Mouse (Mus musculus): ENCODE data around the gene Batf. TPM values are rescaled to one million over a fixed set of nuclear protein-coding genes. Genes with fewer than 3 reads are reported as not detected.
"Not testable (repeated sequence)": the region's sequence is repeated elsewhere in the genome, so short reads cannot be mapped to it uniquely, and the experiment has no call there.

The Batf gene
- total RNA-seq, 2 experiments from 2014 or later, result 0.93 to 1.1 TPM

DNA sequence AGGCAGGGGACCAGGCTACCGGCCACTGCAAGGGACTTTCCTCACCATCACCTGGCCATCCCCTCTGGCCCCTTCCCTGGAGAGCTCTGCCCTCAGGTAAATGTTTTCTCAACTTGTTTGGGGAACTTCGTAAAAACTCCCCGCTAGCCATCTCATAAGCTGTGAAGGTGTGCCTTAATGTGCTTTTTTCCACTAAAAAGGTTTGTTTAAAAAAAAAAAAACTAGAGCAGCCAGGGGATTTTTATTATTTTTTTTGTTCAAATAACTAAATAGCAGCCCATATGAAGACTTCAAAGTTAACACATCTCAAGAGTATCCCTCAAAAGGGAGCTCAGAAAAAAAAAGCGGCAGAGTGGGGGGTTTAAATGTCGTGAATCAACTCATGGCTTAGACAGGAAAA, 7.4 kb upstream of the Batf start:
- no peak for DNase-seq
- intact Hi-C loops (cut with DNase I), result no loop called here

GRCm38 (mm10) chr12:85679808-85680207, 6.7 kb upstream of the Batf start:
- no peak for DNase-seq
- intact Hi-C loops (cut with DNase I), result no loop called here

GRCm38 (mm10) chr12:85682328-85682727, 4.1 kb upstream of the Batf start:
- intact Hi-C loops (cut with DNase I), result no loop called here

DNA sequence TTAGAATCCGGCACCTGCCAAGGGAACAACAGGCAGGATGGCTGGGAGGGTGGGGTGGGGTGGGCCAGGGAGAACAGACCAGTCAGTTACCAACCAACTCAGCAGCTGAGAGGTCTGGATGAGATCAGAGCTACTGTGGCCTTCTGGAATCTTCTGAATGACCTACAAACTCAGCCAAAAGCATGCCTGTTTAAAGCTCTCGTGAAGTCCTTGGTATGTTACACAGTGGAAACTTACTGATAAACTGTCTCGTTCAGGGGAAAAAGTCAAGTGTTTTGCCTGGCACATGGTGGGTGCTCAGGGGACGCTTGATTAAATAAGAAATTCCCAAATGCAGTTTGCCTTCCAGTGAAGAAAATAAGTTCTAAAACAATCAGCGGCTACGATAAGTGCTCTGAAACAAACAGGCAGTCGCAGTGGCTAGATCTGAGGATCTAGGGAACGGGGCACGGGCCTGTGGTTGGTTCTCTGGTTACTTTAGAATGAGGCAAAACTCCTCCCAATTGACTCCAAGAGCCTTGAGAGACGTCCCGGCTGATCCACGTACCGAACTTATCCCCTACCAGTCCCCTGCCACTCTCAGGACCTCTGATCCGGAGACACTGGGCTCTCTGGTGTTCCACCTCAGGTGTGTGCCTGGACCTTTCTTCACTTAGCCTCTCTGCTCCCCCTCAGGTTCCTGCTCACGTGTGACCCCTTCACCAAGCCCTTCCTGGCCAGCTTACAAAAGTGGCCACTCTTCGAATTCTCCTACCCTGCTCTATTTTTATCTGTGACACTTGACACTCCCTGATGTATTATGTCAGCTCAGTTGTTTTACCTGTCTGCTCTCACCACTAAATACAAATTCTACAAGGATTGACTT, 1.8 kb upstream of the Batf start:
- intact Hi-C loops (cut with DNase I), result loop anchor here (5.0 kb wide), 1 partner anchor 43 kb away; no protein-coding TSS in a partner anchor
- no peak for DNase-seq

More at GRCm38 (mm10) chr12:85682328-85682727, 4.1 kb upstream of the Batf start:
- no peak for DNase-seq

- no peak for DNase-seq
- intact Hi-C loops (cut with DNase I), result loop anchor here (5.0 kb wide), 1 partner anchor 40 kb away; no protein-coding TSS in a partner anchor
Measured at GRCm38 (mm10) chr12:85687217-85687533, 706 bp downstream of the Batf start.

- no peak for DNase-seq
- intact Hi-C loops (cut with DNase I), result loop anchor here (5.0 kb wide), 1 partner anchor 39 kb away; no protein-coding TSS in a partner anchor
Measured at GRCm38 (mm10) chr12:85687846-85688245, 1.4 kb downstream of the Batf start.

DNA sequence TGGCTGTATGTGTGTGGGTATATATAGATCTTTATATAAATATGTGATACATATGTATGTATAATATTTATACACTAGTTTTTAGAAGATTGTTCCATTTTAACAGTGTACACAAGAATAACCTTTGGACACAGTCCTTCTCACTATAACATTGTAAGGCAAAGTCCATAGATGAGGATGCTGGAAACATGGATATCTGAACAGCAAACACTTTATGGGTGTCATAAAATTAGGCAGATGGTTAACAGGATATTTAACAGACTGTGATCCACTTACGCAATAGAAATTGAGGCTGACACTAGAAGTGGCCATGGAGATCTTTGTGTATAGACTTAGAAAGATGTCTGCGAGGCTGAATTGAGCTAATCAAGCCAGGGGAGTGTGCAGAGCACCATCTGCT, 9.3 kb downstream of the Batf start:
- DNase-seq, result no peak
- intact Hi-C loops (cut with DNase I), result no loop called here

DNA sequence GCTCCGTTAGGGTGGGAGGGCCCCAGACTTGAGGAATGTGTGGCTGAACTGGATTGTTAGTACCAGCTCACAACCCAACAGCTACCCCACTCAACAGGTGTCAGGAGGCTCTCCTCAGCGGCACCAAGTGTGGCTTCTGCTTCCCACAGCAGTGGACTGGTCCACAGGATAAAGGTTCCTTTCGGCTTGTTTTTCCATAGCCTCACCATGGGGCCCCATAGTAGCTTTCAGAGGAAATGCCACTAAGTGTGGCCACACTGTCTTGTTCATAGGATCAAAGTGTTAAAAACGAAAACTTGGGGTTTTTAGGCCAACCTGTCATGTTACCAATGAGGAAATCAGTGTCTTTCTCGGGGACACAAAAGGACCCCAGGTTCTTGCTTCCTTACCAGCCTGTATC, 10.0 kb downstream of the Batf start:
- intact Hi-C loops (cut with DNase I), result no loop called here
- DNase-seq, result no peak

DNA sequence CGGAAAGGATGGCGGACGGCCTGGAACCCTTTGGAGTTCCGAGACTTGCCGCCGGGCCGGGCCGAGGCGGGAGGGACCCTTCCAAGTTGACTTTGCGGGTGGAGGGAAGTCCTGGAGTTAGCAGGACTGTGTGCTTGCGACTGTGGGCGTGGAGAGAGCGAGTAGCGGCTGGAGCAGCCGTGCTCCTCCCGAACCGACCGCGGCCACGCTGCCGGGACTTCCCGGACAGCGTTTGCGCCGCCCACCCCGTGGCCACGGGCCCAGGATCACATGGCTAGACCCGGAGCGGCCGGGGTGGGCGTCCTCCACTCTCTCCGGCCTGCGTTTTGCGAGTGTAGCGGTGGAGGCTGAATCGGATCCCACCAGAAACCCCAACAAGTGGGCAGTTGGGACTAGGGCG, 11.7 kb downstream of the Batf start:
- DNase-seq; intact Hi-C loops (cut with DNase I): not testable (repeated sequence)

GRCm38 (mm10) chr12:85700191-85700841, 13.8 kb downstream of the Batf start:
- intact Hi-C loops (cut with DNase I), result no loop called here
- no peak for DNase-seq

- intact Hi-C loops (cut with DNase I), result no loop called here
Measured at GRCm38 (mm10) chr12:85700842-85701223, 14.4 kb downstream of the Batf start.

GRCm38 (mm10) chr12:85702166-85703055, 15.9 kb downstream of the Batf start:
- intact Hi-C loops (cut with DNase I), result no loop called here
- DNase-seq, result no peak

More at GRCm38 (mm10) chr12:85700842-85701223, 14.4 kb downstream of the Batf start:
- DNase-seq, result no peak

GRCm38 (mm10) chr12:85703507-85703906, 17.0 kb downstream of the Batf start:
- intact Hi-C loops (cut with DNase I), result no loop called here
- no peak for DNase-seq

DNA sequence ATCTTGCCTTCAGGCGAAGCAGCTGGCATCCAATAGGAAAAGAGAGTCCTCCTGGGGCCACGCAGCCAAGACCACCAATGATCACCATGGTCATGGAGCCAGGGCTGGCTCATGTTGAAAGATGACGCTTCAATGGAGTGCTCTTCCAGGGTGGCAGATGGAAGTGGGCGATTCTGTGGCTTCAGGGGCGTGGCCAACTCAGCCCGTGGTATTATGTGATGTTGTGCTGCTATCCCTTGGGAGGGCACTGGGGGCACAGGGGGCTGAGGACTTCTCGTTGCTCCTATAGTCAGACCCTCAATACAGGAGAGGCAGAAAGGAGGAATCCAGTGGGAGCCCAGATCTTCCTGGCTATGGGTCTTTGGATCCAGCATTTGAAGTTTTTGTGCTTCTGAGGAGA, 18.1 kb downstream of the Batf start:
- intact Hi-C loops (cut with DNase I), result no loop called here
- no peak for DNase-seq

DNA sequence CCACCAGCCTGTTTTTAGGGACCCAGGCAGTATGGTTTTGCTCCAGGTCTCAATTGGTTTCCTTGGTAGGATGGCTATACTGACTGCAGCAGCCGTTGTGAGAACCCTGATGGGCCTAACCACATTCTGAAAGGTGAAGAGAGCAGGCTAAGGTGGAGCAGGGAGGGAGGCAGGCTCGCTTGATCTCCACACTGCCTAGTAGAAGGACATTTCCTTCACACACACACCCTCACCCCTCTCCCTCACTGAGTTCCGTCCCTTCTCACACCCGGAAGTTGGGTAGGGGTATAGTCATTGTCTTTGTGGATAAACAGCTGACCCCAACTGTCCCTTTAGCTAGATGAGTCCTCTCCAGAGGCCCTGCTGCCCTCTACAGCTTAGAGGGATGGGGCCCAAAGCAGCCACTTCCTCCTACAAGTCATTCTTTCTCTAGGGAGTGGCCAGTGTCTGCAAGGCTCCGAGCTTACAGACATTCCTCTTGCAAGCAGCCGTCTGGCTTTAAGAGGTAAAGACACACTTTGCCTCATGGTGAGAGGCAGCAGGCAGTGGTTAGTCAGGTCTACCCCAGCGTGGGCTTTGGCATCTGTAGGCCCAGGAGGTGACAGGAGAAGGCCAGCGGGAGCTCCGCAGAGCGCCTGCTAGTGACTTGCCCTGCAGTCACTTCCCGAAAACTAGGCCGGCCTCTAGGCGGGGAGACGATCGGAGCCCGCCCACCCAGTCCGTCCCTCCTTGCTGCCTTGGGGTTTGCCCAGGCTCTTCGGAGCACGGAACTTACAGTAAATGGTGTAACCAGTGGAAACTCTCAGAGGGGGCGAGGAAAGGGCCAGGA, 18.7 kb downstream of the Batf start:
- peak; percentile 89 to 90 for DNase-seq
- intact Hi-C loops (cut with DNase I), result no loop called here

DNA sequence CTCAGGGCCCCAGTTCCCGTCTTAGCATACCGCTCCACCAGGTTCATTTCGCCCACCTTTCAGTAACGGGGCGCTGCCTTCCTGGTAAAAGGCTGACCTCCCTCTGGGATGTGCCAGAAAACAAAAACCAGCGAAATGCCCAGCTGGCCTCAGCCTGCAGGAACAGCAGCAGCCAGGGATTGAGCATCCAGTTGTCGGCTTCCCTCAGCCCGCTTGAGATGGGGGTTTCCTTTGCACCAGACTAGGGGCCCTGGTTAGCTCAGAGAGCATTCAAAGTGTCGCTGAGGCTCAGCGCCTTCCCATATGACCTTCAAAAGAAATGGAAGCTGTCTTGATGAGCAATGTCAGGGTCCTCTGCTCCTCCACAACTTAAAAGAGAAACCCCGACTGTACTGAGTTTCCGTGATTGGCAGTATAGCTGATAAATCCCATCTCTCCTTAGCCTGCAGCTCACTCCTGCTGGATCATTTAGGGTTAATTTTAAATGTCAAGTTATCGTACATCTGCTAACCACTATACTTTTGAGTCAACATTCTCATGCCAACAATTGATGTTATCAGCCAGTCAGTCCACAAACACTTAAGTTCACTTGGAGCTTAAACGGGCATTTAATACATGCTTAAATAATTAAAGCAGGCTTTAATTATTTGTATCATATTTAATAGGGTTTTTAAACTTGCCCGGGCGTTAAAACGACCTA, 19.5 kb downstream of the Batf start:
- intact Hi-C loops (cut with DNase I), result no loop called here
- DNase-seq, result no peak

DNA sequence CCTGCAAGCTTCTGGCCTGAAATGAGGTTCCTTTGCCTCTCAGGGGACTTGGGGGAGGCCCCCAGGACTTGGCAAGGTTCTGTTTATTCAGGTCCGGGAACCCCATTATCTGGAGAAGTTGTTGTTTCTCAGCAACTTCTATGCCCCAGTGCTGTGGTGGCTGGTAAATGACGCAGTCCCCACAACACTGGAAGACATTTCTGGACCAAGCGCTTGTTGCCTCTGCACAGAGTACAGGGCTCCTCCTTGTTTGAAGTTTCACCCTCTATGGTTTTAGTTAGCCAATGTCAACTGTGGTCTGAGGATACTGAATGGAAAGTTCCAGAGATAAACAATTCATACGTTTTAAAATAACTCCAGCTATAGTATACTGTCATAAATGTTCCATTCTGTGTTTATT, 20.4 kb downstream of the Batf start:
- intact Hi-C loops (cut with DNase I), result no loop called here
- DNase-seq, result no peak

DNA sequence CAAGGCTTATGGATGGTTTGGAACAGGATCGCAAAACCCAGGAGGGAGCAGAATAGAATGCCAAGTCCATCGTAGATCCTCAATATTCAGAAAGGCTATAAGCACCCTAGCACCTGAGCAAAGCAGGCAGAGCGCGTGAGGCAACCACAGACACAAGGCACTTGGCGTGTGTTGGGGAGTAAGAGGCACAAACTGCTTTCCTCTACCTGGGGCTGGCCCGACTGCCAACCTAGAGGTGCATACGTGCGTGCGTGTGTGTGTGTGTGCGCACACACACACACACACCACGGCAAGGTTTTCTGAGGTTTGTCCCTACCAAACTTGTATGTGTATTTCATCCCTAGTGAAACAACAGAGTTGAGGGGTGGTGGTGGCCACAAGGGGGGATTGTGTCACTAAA, 20.9 kb downstream of the Batf start:
- no peak for DNase-seq
- intact Hi-C loops (cut with DNase I), result no loop called here

DNA sequence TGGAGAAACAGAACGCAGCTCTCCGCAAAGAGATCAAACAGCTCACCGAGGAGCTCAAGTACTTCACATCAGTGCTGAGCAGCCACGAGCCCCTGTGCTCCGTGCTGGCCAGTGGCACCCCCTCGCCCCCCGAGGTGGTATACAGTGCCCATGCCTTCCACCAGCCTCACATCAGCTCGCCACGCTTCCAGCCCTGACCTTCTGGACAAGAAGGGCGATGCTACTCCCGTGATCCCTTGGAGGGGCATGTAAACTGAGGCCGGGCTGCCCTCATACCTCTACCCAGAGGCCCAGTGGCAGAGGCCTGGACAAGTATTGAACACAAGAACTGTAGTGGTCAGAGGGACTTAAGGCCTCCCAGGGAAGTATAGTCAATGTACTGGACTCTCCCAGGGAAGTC, 22.1 kb downstream of the Batf start:
- DNase-seq, result no peak
- intact Hi-C loops (cut with DNase I), result no loop called here

GRCm38 (mm10) chr12:85710695-85711094, 24.2 kb downstream of the Batf start:
- DNase-seq, result no peak
- intact Hi-C loops (cut with DNase I), result no loop called here

All from heart, postnatal 10 days (tissue).